Mouse (Mus musculus): ENCODE measurements at regions not wholly inside any gene's neighbourhood (a gene's known extent, or its start where the extent isn't known, plus 50 kb on each side); places are given as distances from the start of the nearest gene placed in this dataset.

- H3K9ac ChIP-seq = no peak overlapping the region
- no peaks in the 10 kb centered on the region for H3K4me1 ChIP-seq
- H3K27me3 ChIP-seq = no peaks in the 10 kb centered on the region
- no peak overlapping the region for H3K4me2 ChIP-seq (replicated peaks)
- no peaks in the 10 kb centered on the region for H3K36me3 ChIP-seq
- 69% methylated on average over 6 of the region's 6 CpGs for WGBS
- H3K4me3 ChIP-seq = no peak overlapping the region
- no peak overlapping the region for H3K27ac ChIP-seq
- no peak for ATAC-seq (ENCODE audit: insufficient number of reproducible peaks, insufficient read depth, low FRiP score, low TSS enrichment)
- H3K9me3 ChIP-seq = no peaks in the 10 kb centered on the region
These were observed 105.6 kb upstream of the Ctnnb1 start for GRCm38 (mm10) chr9:120823397-120823796.

GRCm38 (mm10) chr9:120826266-120826665, 102.8 kb upstream of the Ctnnb1 start:
- no peak for ATAC-seq (ENCODE audit: insufficient number of reproducible peaks, insufficient read depth, low FRiP score, low TSS enrichment)
- Histone ChIP-seq H3K4me2 (replicated peaks) (no peak overlapping the region), H3K27ac (no peak overlapping the region), H3K4me3 (no peak overlapping the region), H3K9ac (no peak overlapping the region), H3K9me3 (no peaks in the 10 kb centered on the region; the same call in 1 of the 2 replicates), H3K4me1 (no peaks in the 10 kb centered on the region), H3K27me3 (no peaks in the 10 kb centered on the region), H3K36me3 (no peaks in the 10 kb centered on the region)
- 74% methylated on average over 4 of the region's 4 CpGs for WGBS

GRCm38 (mm10) chr9:120830526-120830925, 98.5 kb upstream of the Ctnnb1 start:
- H3K9ac ChIP-seq = no peak overlapping the region
- WGBS = 82% methylated on average over 5 of the region's 5 CpGs
- ATAC-seq (ENCODE audit: insufficient number of reproducible peaks, insufficient read depth, low FRiP score, low TSS enrichment) = no peak
- H3K36me3 ChIP-seq = no peaks in the 10 kb centered on the region
- H3K4me3 ChIP-seq = no peak overlapping the region
- H3K27ac ChIP-seq = no peak overlapping the region
- no peaks in the 10 kb centered on the region for H3K4me1 ChIP-seq
- H3K4me2 ChIP-seq (replicated peaks) = no peak overlapping the region
- no peaks in the 10 kb centered on the region for H3K27me3 ChIP-seq
- no peaks in the 10 kb centered on the region; the same call in 1 of the 2 replicates for H3K9me3 ChIP-seq

- Histone ChIP-seq H3K27me3 (no peaks in the 10 kb centered on the region), H3K9ac (no peak overlapping the region), H3K9me3 (no peaks in the 10 kb centered on the region; the same call in 1 of the 2 replicates), H3K4me3 (no peak overlapping the region), H3K27ac (no peak overlapping the region), H3K36me3 (no peaks in the 10 kb centered on the region), H3K4me1 (no peaks in the 10 kb centered on the region), H3K4me2 (replicated peaks) (no peak overlapping the region)
- WGBS = 88% methylated on average over 9 of the region's 9 CpGs
- ATAC-seq (ENCODE audit: insufficient number of reproducible peaks, insufficient read depth, low FRiP score, low TSS enrichment) = no peak
These were observed 94.8 kb upstream of the Ctnnb1 start for GRCm38 (mm10) chr9:120834166-120834565.

- Histone ChIP-seq H3K27ac (no peak overlapping the region), H3K4me3 (no peak overlapping the region), H3K4me2 (replicated peaks) (no peak overlapping the region), H3K9me3 (no peaks in the 10 kb centered on the region), H3K4me1 (no peaks in the 10 kb centered on the region), H3K27me3 (no peaks in the 10 kb centered on the region), H3K36me3 (no peaks in the 10 kb centered on the region), H3K9ac (no peak overlapping the region)
- whole genome bisulfite sequencing = 90% methylated on average over 4 of the region's 4 CpGs
- ATAC-seq (ENCODE audit: insufficient number of reproducible peaks, insufficient read depth, low FRiP score, low TSS enrichment) = no peak
These were observed 93.4 kb upstream of the Ctnnb1 start for GRCm38 (mm10) chr9:120835621-120836020.

- Histone ChIP-seq H3K27me3 (no peaks in the 10 kb centered on the region), H3K27ac (no peak overlapping the region), H3K4me1 (no peaks in the 10 kb centered on the region), H3K36me3 (no peaks in the 10 kb centered on the region), H3K4me3 (no peak overlapping the region), H3K4me2 (replicated peaks) (no peak overlapping the region), H3K9me3 (no peaks in the 10 kb centered on the region), H3K9ac (no peak overlapping the region)
- WGBS = 90% methylated on average over 8 of the region's 8 CpGs
- ATAC-seq (ENCODE audit: insufficient number of reproducible peaks, insufficient read depth, low FRiP score, low TSS enrichment) = no peak
These were observed 91.4 kb upstream of the Ctnnb1 start for GRCm38 (mm10) chr9:120837431-120838150.

- Histone ChIP-seq H3K36me3 (no peaks in the 10 kb centered on the region), H3K4me1 (no peaks in the 10 kb centered on the region), H3K9ac (no peak overlapping the region), H3K4me3 (no peak overlapping the region), H3K4me2 (replicated peaks) (no peak overlapping the region), H3K9me3 (no peaks in the 10 kb centered on the region), H3K27ac (no peak overlapping the region), H3K27me3 (no peaks in the 10 kb centered on the region)
- 78% methylated on average over 8 of the region's 8 CpGs for WGBS
- ATAC-seq (ENCODE audit: insufficient number of reproducible peaks, insufficient read depth, low FRiP score, low TSS enrichment) = no peak
These were observed 85.3 kb upstream of the Ctnnb1 start for GRCm38 (mm10) chr9:120843753-120844152.

GRCm38 (mm10) chr9:120845538-120845937, 83.5 kb upstream of the Ctnnb1 start:
- WGBS = 87% methylated on average over 10 of the region's 10 CpGs
- Histone ChIP-seq H3K36me3 (no peaks in the 10 kb centered on the region), H3K4me3 (no peak overlapping the region), H3K4me2 (replicated peaks) (no peak overlapping the region), H3K4me1 (0 out of 2 replicates have a peak, but pooled peaks cover 3% of the 10 kb centered on the region), H3K27me3 (no peaks in the 10 kb centered on the region), H3K27ac (no peak overlapping the region), H3K9me3 (no peaks in the 10 kb centered on the region), H3K9ac (no peak overlapping the region)
- no peak for ATAC-seq (ENCODE audit: insufficient number of reproducible peaks, insufficient read depth, low FRiP score, low TSS enrichment)

GRCm38 (mm10) chr9:120847649-120848048, 81.4 kb upstream of the Ctnnb1 start:
- ATAC-seq (ENCODE audit: insufficient number of reproducible peaks, insufficient read depth, low FRiP score, low TSS enrichment) = no peak
- Histone ChIP-seq H3K4me2 (replicated peaks) (no peak overlapping the region), H3K4me3 (no peak overlapping the region), H3K9ac (no peak overlapping the region), H3K36me3 (no peaks in the 10 kb centered on the region), H3K27me3 (no peaks in the 10 kb centered on the region), H3K4me1 (0 out of 2 replicates have a peak, but pooled peaks cover 3% of the 10 kb centered on the region), H3K27ac (no peak overlapping the region), H3K9me3 (no peaks in the 10 kb centered on the region)
- 91% methylated on average over 5 of the region's 5 CpGs for WGBS

- Histone ChIP-seq H3K4me3 (no peak overlapping the region), H3K9ac (no peak overlapping the region), H3K36me3 (no peaks in the 10 kb centered on the region), H3K9me3 (no peaks in the 10 kb centered on the region), H3K4me1 (0 out of 2 replicates have a peak, but pooled peaks cover 3% of the 10 kb centered on the region), H3K27ac (no peak overlapping the region), H3K27me3 (no peaks in the 10 kb centered on the region), H3K4me2 (replicated peaks) (no peak overlapping the region)
- 81% methylated on average over 2 of the region's 2 CpGs for WGBS
- ATAC-seq (ENCODE audit: insufficient number of reproducible peaks, insufficient read depth, low FRiP score, low TSS enrichment) = no peak
These were observed 80.1 kb upstream of the Ctnnb1 start for GRCm38 (mm10) chr9:120848962-120849361.

- ATAC-seq (ENCODE audit: insufficient number of reproducible peaks, insufficient read depth, low FRiP score, low TSS enrichment) = no peak
- H3K4me3 ChIP-seq = no peak overlapping the region
- 37% methylated on average over 5 of the region's 5 CpGs for WGBS
- no peak overlapping the region for H3K4me2 ChIP-seq (replicated peaks)
- H3K36me3 ChIP-seq = no peaks in the 10 kb centered on the region
- H3K4me1 ChIP-seq = 0 out of 2 replicates have a peak, but pooled peaks cover 3% of the 10 kb centered on the region
- no peak overlapping the region for H3K27ac ChIP-seq
- H3K9me3 ChIP-seq = no peaks in the 10 kb centered on the region
- H3K27me3 ChIP-seq = no peaks in the 10 kb centered on the region
- H3K9ac ChIP-seq = no peak overlapping the region
These were observed 78.9 kb upstream of the Ctnnb1 start for GRCm38 (mm10) chr9:120850092-120850491.

GRCm38 (mm10) chr9:120851914-120852313, 77.1 kb upstream of the Ctnnb1 start:
- 89% methylated on average over 5 of the region's 5 CpGs for WGBS
- Histone ChIP-seq H3K4me2 (replicated peaks) (no peak overlapping the region), H3K9me3 (no peaks in the 10 kb centered on the region), H3K9ac (no peak overlapping the region), H3K4me3 (no peak overlapping the region), H3K36me3 (no peaks in the 10 kb centered on the region), H3K27me3 (no peaks in the 10 kb centered on the region), H3K27ac (no peak overlapping the region), H3K4me1 (0 out of 2 replicates have a peak, but pooled peaks cover 3% of the 10 kb centered on the region)
- no peak for ATAC-seq (ENCODE audit: insufficient number of reproducible peaks, insufficient read depth, low FRiP score, low TSS enrichment)
